Mouse (Mus musculus): ENCODE results near the gene Lin7c.

DNA sequence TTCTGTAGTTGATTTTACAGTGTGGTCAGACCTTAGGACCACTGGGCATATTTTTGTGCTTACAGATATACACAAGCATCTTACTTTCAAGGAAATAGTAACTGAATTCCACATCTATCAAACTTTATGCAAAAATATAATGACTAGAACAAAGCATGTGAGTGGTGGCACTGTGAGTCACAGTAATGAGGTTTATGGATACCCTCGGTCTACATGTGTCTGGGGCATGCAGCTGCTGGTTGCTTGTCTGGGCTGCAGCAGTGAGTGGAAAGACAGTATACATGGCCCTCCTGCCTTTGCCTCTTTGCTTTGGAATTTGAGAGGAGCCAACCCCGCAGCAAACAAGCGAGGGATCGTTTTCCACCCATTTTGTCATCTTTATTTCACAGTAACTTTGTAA is 42.3 kb upstream of the Lin7c start:
- TF ChIP-seq CTCF (IDR thresholded peaks at IDR 0.05; ENCODE audit: low read depth) (no peak), EP300 (IDR thresholded peaks at IDR 0.05; ENCODE audit: low read depth) (no peak)
